Mouse (Mus musculus) hindbrain, embryonic 14.5 days (tissue): Measurements from ENCODE around the gene Vmn2r102. TPM values are rescaled to one million over a fixed set of nuclear protein-coding genes. Genes with fewer than 3 reads are reported as not detected.

Experiments used
- ATAC-seq: fragments of 200-750 bp; cut with Nextera tagmentation; 2 replicates; pipeline ENCODE4 v1.8.0; 2017; ENCODE audit warnings: moderate number of reproducible peaks, mild to moderate bottlenecking, moderate TSS enrichment, moderate library complexity; ENCODE audit not compliant: low FRiP score
- DNase-seq: peaks from one replicate; pipeline ENCODE4 v3.0.0-alpha.2; 2015; ENCODE audit warnings: low spot score
- H3K27ac ChIP-seq: fragments of 300-500 bp; sonication (generic); 2 replicates; pipeline ENCODE4 v1.5.1; 2014; ENCODE audit warnings: mild to moderate bottlenecking, moderate library complexity
- H3K27me3 ChIP-seq: fragments of 300-500 bp; sonication (generic); 2 replicates; pipeline ENCODE4 v1.6.1; 2014; ENCODE audit warnings: mild to moderate bottlenecking, low read length, mixed read lengths; ENCODE audit not compliant: control insufficient read depth, insufficient read depth
- H3K36me3 ChIP-seq: fragments of 300-500 bp; sonication (generic); replicated peaks from 2 replicates; pipeline ENCODE4 v1.6.1; 2014; ENCODE audit not compliant: control insufficient read depth, insufficient read depth
- H3K4me1 ChIP-seq: fragments of 300-500 bp; sonication (generic); replicated peaks from 2 replicates; pipeline ENCODE4 v1.6.1; 2014; ENCODE audit warnings: antibody characterized with exemption, low read length, mixed read lengths; ENCODE audit not compliant: control insufficient read depth, insufficient read depth
- H3K4me2 ChIP-seq: fragments of 300-500 bp; sonication (generic); replicated peaks from 2 replicates; pipeline ENCODE4 v1.6.1; 2014; ENCODE audit warnings: mild to moderate bottlenecking, moderate library complexity
- H3K4me3 ChIP-seq: fragments of 300-500 bp; sonication (generic); replicated peaks from 2 replicates; pipeline ENCODE4 v1.5.1; 2014; ENCODE audit warnings: mild to moderate bottlenecking, low read length
- H3K9ac ChIP-seq: fragments of 300-500 bp; sonication (generic); 2 replicates; pipeline ENCODE4 v1.6.1; 2014
- H3K9me3 ChIP-seq: fragments of 300-500 bp; sonication (generic); 2 replicates; pipeline ENCODE4 v1.6.1; 2016; ENCODE audit warnings: low read length; ENCODE audit not compliant: control insufficient read depth
- WGBS: fragments of 180-500 bp; shearing (Covaris S2); extraction: QIAGEN DNeasy Blood & Tissue Kit; methylation state at CpG from one replicate; pipeline ENCODE4 v1.1.7; 2014; 5-methylcytosine and 5-hydroxymethylcytosine counted together
- polyA plus RNA-seq: library from polyadenylated mRNA; unstranded; fragments of >200 nt; fragmentation: Nextera tagmentation; extraction: Ambion mirVana; gene quantifications from 2 replicates; pipeline ENCODE4 v1.2.1, GENCODE M21; 2014

Vmn2r102 gene
- polyA plus RNA-seq, result not detected in 2 replicates

DNA sequence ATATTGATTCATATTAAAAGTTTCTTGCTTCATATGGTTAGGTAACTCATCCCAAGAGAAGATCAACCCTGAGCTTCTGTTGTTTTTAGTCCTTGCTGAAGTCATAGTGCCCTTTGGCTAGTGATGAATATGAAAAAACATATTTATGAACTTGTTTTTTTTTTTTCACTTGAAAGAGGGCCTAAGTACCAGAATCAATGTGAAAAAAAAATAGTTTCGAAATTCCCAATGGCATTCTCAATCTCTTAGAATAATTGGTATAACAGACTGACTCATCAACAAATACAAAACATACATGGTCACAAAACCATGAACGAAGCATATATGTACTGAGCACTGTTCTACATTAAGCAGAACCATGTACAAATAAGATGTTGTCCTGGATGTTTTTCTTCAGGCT lies at the start of gene Vmn2r102:
TSS of gene Vmn2r102 (plus strand) at position 301 of the 400 bp plus-strand sequence.
- WGBS, result 68% methylated on average over 2 of the region's 2 CpGs
- H3K4me1 ChIP-seq, result no peaks in the 10 kb centered on the region
- no peak within 1 kb of the TSS for H3K4me3 ChIP-seq
- no peak within 1 kb of the TSS for H3K4me2 ChIP-seq
- H3K27me3 ChIP-seq, result no peaks in the 10 kb centered on the region
- no peaks in the 10 kb centered on the region for H3K36me3 ChIP-seq
- ATAC-seq (no peak), DNase-seq (no peak)
- H3K9me3 ChIP-seq, result 0 out of 2 replicates have a peak, but pooled peaks cover 5% of the 10 kb centered on the region
- no peak within 1 kb of the TSS for H3K9ac ChIP-seq
- H3K27ac ChIP-seq, result no peak within 1 kb of the TSS

- Histone ChIP-seq H3K4me3 (no peak overlapping the region), H3K27ac (no peak overlapping the region), H3K36me3 (no peaks in the 10 kb centered on the region), H3K4me1 (no peaks in the 10 kb centered on the region), H3K9me3 (peaks cover 34% of the 10 kb centered on the region), H3K9ac (no peak overlapping the region), H3K4me2 (no peak overlapping the region), H3K27me3 (no peaks in the 10 kb centered on the region)
- WGBS, result 96% methylated on average over 1 of the region's 1 CpGs
- ATAC-seq (no peak), DNase-seq (no peak)
Measured at GRCm38 (mm10) chr17:19629328-19629727, 30.8 kb upstream of the Vmn2r102 start.

GRCm38 (mm10) chr17:19658447-19658846 lies 1.7 kb upstream of the Vmn2r102 start:
- Histone ChIP-seq H3K4me2 (no peak overlapping the region), H3K4me3 (no peak overlapping the region), H3K4me1 (no peaks in the 10 kb centered on the region), H3K9me3 (0 out of 2 replicates have a peak, but pooled peaks cover 7% of the 10 kb centered on the region), H3K9ac (no peak overlapping the region), H3K27ac (no peak overlapping the region), H3K36me3 (no peaks in the 10 kb centered on the region), H3K27me3 (no peaks in the 10 kb centered on the region)
- DNase-seq (no peak), ATAC-seq (no peak)
- 78% methylated on average over 3 of the region's 3 CpGs for WGBS

DNA sequence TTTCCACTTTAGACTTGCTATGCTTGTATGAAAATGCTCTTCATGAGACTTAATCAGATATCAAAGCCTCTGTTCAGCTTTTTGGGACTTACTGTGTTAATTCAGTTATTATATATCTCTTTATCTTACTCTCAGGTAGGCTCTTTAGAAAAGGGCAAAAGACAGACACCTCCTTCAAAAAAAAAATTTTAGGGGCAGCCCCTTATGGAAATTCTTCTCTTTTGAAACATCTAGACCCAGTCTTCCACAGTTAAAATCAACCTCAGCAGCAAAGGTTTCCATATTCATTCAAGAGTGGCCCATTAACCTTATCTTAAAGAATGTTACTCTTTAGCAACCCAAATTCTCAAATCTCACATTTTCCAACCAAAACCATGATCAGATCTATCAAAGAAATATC lies 31.9 kb downstream of the Vmn2r102 start:
- no peak overlapping the region for H3K9ac ChIP-seq
- H3K4me1 ChIP-seq, result no peaks in the 10 kb centered on the region
- no peak overlapping the region for H3K27ac ChIP-seq
- no peaks in the 10 kb centered on the region for H3K36me3 ChIP-seq
- H3K4me3 ChIP-seq, result no peak overlapping the region
- peaks cover 12% of the 10 kb centered on the region; the same call in 1 of the 2 replicates for H3K9me3 ChIP-seq
- no peak overlapping the region for H3K4me2 ChIP-seq
- no peaks in the 10 kb centered on the region for H3K27me3 ChIP-seq
- ATAC-seq (no peak), DNase-seq (no peak)

Other genes with a start within 250 kb of the Vmn2r102 start
- gene Vmn2r100, start 155.6 kb upstream of the Vmn2r102 start, polyA plus RNA-seq, result not detected in 2 replicates
- not detected in 2 replicates for gene Vmn2r101, start 83.1 kb upstream of the Vmn2r102 start, polyA plus RNA-seq
- gene Vmn2r103, start 113.0 kb downstream of the Vmn2r102 start, polyA plus RNA-seq, result not detected in 2 replicates